Mouse (Mus musculus): ENCODE measurements around the gene Six1. TPM values are rescaled to one million over a fixed set of nuclear protein-coding genes. Genes with fewer than 3 reads are reported as not detected.
"Not testable (repeated sequence)": the region's sequence is repeated elsewhere in the genome, so short reads cannot be mapped to it uniquely, and the experiment has no call there.

Gene Six1
- polyA plus RNA-seq, 1 experiment from 2014 or later = 0.43 TPM

GRCm38 (mm10) chr12:73085739-73086630, 32.3 kb upstream of the Six1 start:
- DNase-seq (ENCODE audit: low spot score) = no peak
- no peak overlapping the region for H3K4me3 ChIP-seq (replicated peaks; ENCODE audit: low read length)
- H3K4me1 ChIP-seq (replicated peaks; ENCODE audit: control insufficient read depth, insufficient read depth, low read length) = no peaks in the 10 kb centered on the region
- no peak overlapping the region for H3K4me2 ChIP-seq (replicated peaks)
- H3K27me3 ChIP-seq (ENCODE audit: control insufficient read depth, insufficient read depth, low read length) = no peaks in the 10 kb centered on the region
- 21% methylated on average over 11 of the region's 11 CpGs for WGBS
- no peak overlapping the region for H3K27ac ChIP-seq
- H3K36me3 ChIP-seq (replicated peaks; ENCODE audit: control insufficient read depth, insufficient read depth) = no peaks in the 10 kb centered on the region
- no peak for ATAC-seq (ENCODE audit: low FRiP score)
- no peaks in the 10 kb centered on the region for H3K9me3 ChIP-seq (ENCODE audit: control insufficient read depth, low read length)
- H3K9ac ChIP-seq = no peak overlapping the region

GRCm38 (mm10) chr12:73083773-73084172, 30.1 kb upstream of the Six1 start:
- ATAC-seq (ENCODE audit: low FRiP score) (no peak), DNase-seq (ENCODE audit: low spot score) (no peak)
- 84% methylated on average over 4 of the region's 4 CpGs for WGBS
- Histone ChIP-seq H3K4me2 (replicated peaks) (no peak overlapping the region), H3K4me1 (replicated peaks; ENCODE audit: control insufficient read depth, insufficient read depth, low read length) (no peaks in the 10 kb centered on the region), H3K9ac (no peak overlapping the region), H3K36me3 (replicated peaks; ENCODE audit: control insufficient read depth, insufficient read depth) (no peaks in the 10 kb centered on the region), H3K9me3 (ENCODE audit: control insufficient read depth, low read length) (no peaks in the 10 kb centered on the region), H3K4me3 (replicated peaks; ENCODE audit: low read length) (no peak overlapping the region), H3K27me3 (ENCODE audit: control insufficient read depth, insufficient read depth, low read length) (no peaks in the 10 kb centered on the region), H3K27ac (no peak overlapping the region)

GRCm38 (mm10) chr12:73081828-73082227, 28.1 kb upstream of the Six1 start:
- not testable (repeated sequence) for H3K4me3 ChIP-seq (replicated peaks; ENCODE audit: low read length); H3K27ac ChIP-seq; H3K36me3 ChIP-seq (replicated peaks; ENCODE audit: control insufficient read depth, insufficient read depth); DNase-seq (ENCODE audit: low spot score); H3K4me1 ChIP-seq (replicated peaks; ENCODE audit: control insufficient read depth, insufficient read depth, low read length); H3K27me3 ChIP-seq (ENCODE audit: control insufficient read depth, insufficient read depth, low read length); H3K4me2 ChIP-seq (replicated peaks); H3K9me3 ChIP-seq (ENCODE audit: control insufficient read depth, low read length); ATAC-seq (ENCODE audit: low FRiP score); H3K9ac ChIP-seq
- 95% methylated on average over 4 of the region's 4 CpGs for WGBS

DNA sequence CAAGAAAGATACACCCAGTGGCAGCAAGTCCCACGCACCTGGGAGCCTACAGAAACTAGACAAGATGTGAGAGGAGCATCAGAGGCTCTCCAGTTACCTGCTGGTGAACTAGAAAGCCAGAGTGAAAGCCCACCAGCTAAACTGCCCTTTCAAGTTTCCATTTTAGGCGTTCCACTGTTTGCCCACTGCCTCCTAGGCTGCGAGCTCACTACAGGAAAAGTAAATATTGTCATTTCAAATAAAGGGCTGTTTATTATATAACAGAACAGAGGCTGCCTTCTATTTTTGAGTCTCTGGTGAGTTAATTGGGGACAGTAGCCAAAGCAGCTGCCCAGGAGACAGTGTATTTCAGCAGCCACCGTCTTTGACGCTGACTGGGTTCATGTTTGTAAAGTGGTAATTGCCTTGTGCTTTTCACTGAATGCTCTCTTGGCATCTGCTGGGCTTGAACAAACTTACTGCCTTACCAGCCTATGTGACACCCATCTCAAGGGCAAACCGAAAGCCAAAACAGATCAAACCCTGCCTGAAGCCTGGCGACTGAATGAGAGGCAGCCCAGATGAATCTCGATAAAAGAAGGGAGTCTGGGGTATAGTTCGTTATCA, 7.2 kb upstream of the Six1 start:
- Histone ChIP-seq H3K27me3 (ENCODE audit: control insufficient read depth, insufficient read depth, low read length) (peaks cover 31% of the 10 kb centered on the region), H3K4me1 (replicated peaks; ENCODE audit: control insufficient read depth, insufficient read depth, low read length) (no peaks in the 10 kb centered on the region), H3K36me3 (replicated peaks; ENCODE audit: control insufficient read depth, insufficient read depth) (no peaks in the 10 kb centered on the region), H3K4me2 (replicated peaks) (no peak overlapping the region), H3K9me3 (ENCODE audit: control insufficient read depth, low read length) (no peaks in the 10 kb centered on the region), H3K27ac (no peak overlapping the region), H3K4me3 (replicated peaks; ENCODE audit: low read length) (no peak overlapping the region), H3K9ac (no peak overlapping the region)
- DNase-seq (ENCODE audit: low spot score) (no peak), ATAC-seq (ENCODE audit: low FRiP score) (no peak)
- WGBS = 66% methylated on average over 9 of the region's 9 CpGs

- no peak overlapping the region for H3K4me2 ChIP-seq (replicated peaks)
- no peaks in the 10 kb centered on the region for H3K9me3 ChIP-seq (ENCODE audit: control insufficient read depth, low read length)
- no peak for DNase-seq (ENCODE audit: low spot score)
- H3K4me1 ChIP-seq (replicated peaks; ENCODE audit: control insufficient read depth, insufficient read depth, low read length) = no peaks in the 10 kb centered on the region
- peaks cover 64% of the 10 kb centered on the region for H3K27me3 ChIP-seq (ENCODE audit: control insufficient read depth, insufficient read depth, low read length)
- no peak for ATAC-seq (ENCODE audit: low FRiP score)
- no peak overlapping the region for H3K27ac ChIP-seq
- WGBS = 90% methylated on average over 6 of the region's 6 CpGs
- no peak overlapping the region for H3K9ac ChIP-seq
- H3K36me3 ChIP-seq (replicated peaks; ENCODE audit: control insufficient read depth, insufficient read depth) = no peaks in the 10 kb centered on the region
- H3K4me3 ChIP-seq (replicated peaks; ENCODE audit: low read length) = no peak overlapping the region
Measured at GRCm38 (mm10) chr12:73057492-73057891, 3.8 kb upstream of the Six1 start.

- H3K9me3 ChIP-seq (ENCODE audit: control insufficient read depth, low read length) = no peaks in the 10 kb centered on the region
- no peak overlapping the region for H3K4me2 ChIP-seq (replicated peaks)
- ATAC-seq (ENCODE audit: low FRiP score) (no peak), DNase-seq (ENCODE audit: low spot score) (no peak)
- H3K9ac ChIP-seq = no peak overlapping the region
- H3K27me3 ChIP-seq (ENCODE audit: control insufficient read depth, insufficient read depth, low read length) = peaks cover 78% of the 10 kb centered on the region
- H3K27ac ChIP-seq = no peak overlapping the region
- H3K36me3 ChIP-seq (replicated peaks; ENCODE audit: control insufficient read depth, insufficient read depth) = no peaks in the 10 kb centered on the region
- 15% methylated on average over 5 of the region's 5 CpGs for WGBS
- H3K4me1 ChIP-seq (replicated peaks; ENCODE audit: control insufficient read depth, insufficient read depth, low read length) = no peaks in the 10 kb centered on the region
- H3K4me3 ChIP-seq (replicated peaks; ENCODE audit: low read length) = no peak overlapping the region
Measured at GRCm38 (mm10) chr12:73055451-73055850, 1.8 kb upstream of the Six1 start.

- Histone ChIP-seq H3K4me1 (replicated peaks; ENCODE audit: control insufficient read depth, insufficient read depth, low read length) (no peaks in the 10 kb centered on the region), H3K36me3 (replicated peaks; ENCODE audit: control insufficient read depth, insufficient read depth) (no peaks in the 10 kb centered on the region), H3K9me3 (ENCODE audit: control insufficient read depth, low read length) (no peaks in the 10 kb centered on the region), H3K4me2 (replicated peaks) (no peak overlapping the region; the same call in 1 of the 2 replicates), H3K27ac (no peak overlapping the region), H3K9ac (no peak overlapping the region), H3K4me3 (replicated peaks; ENCODE audit: low read length) (no peak overlapping the region), H3K27me3 (ENCODE audit: control insufficient read depth, insufficient read depth, low read length) (peaks cover 86% of the 10 kb centered on the region)
- DNase-seq (ENCODE audit: low spot score) (no peak), ATAC-seq (ENCODE audit: low FRiP score) (no peak)
- 8% methylated on average over 15 of the region's 15 CpGs for WGBS
Measured at GRCm38 (mm10) chr12:73054576-73055185, 994 bp upstream of the Six1 start.

GRCm38 (mm10) chr12:73052651-73053591, 766 bp downstream of the Six1 start:
- Histone ChIP-seq H3K4me1 (replicated peaks; ENCODE audit: control insufficient read depth, insufficient read depth, low read length) (no peaks in the 10 kb centered on the region), H3K9ac (no peak overlapping the region), H3K36me3 (replicated peaks; ENCODE audit: control insufficient read depth, insufficient read depth) (no peaks in the 10 kb centered on the region), H3K4me3 (replicated peaks; ENCODE audit: low read length) (peak overlapping the region; percentile 26; the same call in 1 of the 2 replicates), H3K9me3 (ENCODE audit: control insufficient read depth, low read length) (no peaks in the 10 kb centered on the region), H3K27me3 (ENCODE audit: control insufficient read depth, insufficient read depth, low read length) (peaks cover 97% of the 10 kb centered on the region), H3K4me2 (replicated peaks) (peak overlapping the region; percentile 49), H3K27ac (no peak overlapping the region)
- DNase-seq (ENCODE audit: low spot score) (no peak), ATAC-seq (ENCODE audit: low FRiP score) (no peak)
- 1% methylated on average over 34 of the region's 34 CpGs for WGBS
